In genomic region chr11:69849128-69849527, GRCm38 (mm10) we compare ENCODE assay signal across 19 mouse cellular contexts. TPM values are rescaled to one million over a fixed set of nuclear protein-coding genes. Genes with fewer than 3 reads are reported as not detected.
DNase-seq lines count a peak whose midpoint lies in the region; ATAC-seq and TF ChIP-seq lines count a peak whose summit lies in the region.
"Had no signal": no experiment of that assay in that cellular context is flagged by ENCODE, and none has a peak within 500 bp of the region (broad histone marks: within the 10 kb centered on the region; RNA-seq: fewer than 3 reads in every experiment).

No protein-coding gene starts in this region.

- peaks cover 52% of the 10 kb centered on the region for H3K36me3 ChIP-seq in kidney, embryonic 15.5 days
- peaks cover 56% of the 10 kb centered on the region for H3K36me3 ChIP-seq in liver, embryonic 12.5 days

- intact Hi-C loops in gastrocnemius, adult 2 months (cut with DNase I) = no loop called here
- intact Hi-C loops in gastrocnemius, postnatal 14 days (cut with DNase I; ENCODE audit: low total_unique reads) = loop anchor here (10.0 kb wide), 1 partner anchor 46 kb away; the partner anchor contains the start of gene Acap1

- 89% methylated on average over 9 of the region's 9 CpGs for WGBS in kidney, embryonic 15.5 days
- 75% methylated on average over 9 of the region's 9 CpGs for WGBS in liver, embryonic 12.5 days (ENCODE audit: insufficient replicate concordance)

- peak overlapping the region; percentile 17; the same call in 1 of the 2 replicates for H3K4me3 ChIP-seq in gastrocnemius, adult 2 months
- H3K4me3 ChIP-seq in kidney, embryonic 15.5 days (replicated peaks) = no peak overlapping the region
- no peak overlapping the region; the same call in 1 of the 2 replicates for H3K4me3 ChIP-seq in bone marrow macrophage, adult 2 months (ENCODE audit: insufficient read depth, low read length)
- H3K4me3 ChIP-seq in liver, embryonic 12.5 days = no peak overlapping the region
- H3K4me3 ChIP-seq: left cerebral cortex, adult 2 months had no signal

- H3K27me3 ChIP-seq in kidney, embryonic 15.5 days = no peaks in the 10 kb centered on the region
- H3K27me3 ChIP-seq in liver, embryonic 12.5 days (replicated peaks) = no peaks in the 10 kb centered on the region

- H3K4me2 ChIP-seq in kidney, embryonic 15.5 days = no peak overlapping the region
- H3K4me2 ChIP-seq in liver, embryonic 12.5 days = 0 out of 2 replicates have a peak overlapping the region, but pooled peaks have one; percentile 10
- H3K4me2 ChIP-seq: lung, embryonic 14.5 days had no signal

- H3K9ac ChIP-seq in kidney, embryonic 15.5 days = no peak overlapping the region
- 0 out of 2 replicates have a peak overlapping the region, but pooled peaks have one; percentile 8 for H3K9ac ChIP-seq in liver, embryonic 12.5 days
- H3K9ac ChIP-seq: lung, embryonic 14.5 days had no signal

- DNase-seq in gastrocnemius, adult 2 months = no peak
- DNase-seq in gastrocnemius, postnatal 14 days = no peak
- DNase-seq in kidney, postnatal 14 days = no peak
- no peak for DNase-seq in spleen, postnatal 36 days (ENCODE audit: low spot score in 2 of 2)
- DNase-seq in left cerebral cortex, adult 18-20 months (ENCODE audit: low spot score in 2 of 2) = no peak
- DNase-seq: adrenal gland, postnatal 14 days; B cell, adult 2 months; cerebellum, adult 11 months; embryo, embryonic 11 days; kidney, postnatal 4 days; lung, embryonic 14.5 days; thymus, postnatal 36 days had no signal

- H3K4me1 ChIP-seq in kidney, embryonic 15.5 days = peaks cover 37% of the 10 kb centered on the region
- H3K4me1 ChIP-seq in bone marrow macrophage, adult 2 months (ENCODE audit: control insufficient read depth, insufficient read depth, low read length) = peaks cover 27% of the 10 kb centered on the region
- H3K4me1 ChIP-seq in liver, embryonic 12.5 days = peaks cover 85% of the 10 kb centered on the region

- TF ChIP-seq CTCF in gastrocnemius, adult 2 months (IDR thresholded peaks at IDR 0.05) = no peak
- no peak for TF ChIP-seq CTCF in bone marrow macrophage, adult 2 months (IDR thresholded peaks at IDR 0.05; ENCODE audit: low read depth, low read length)

- peak overlapping the region; percentile 59; the same call in 1 of the 2 replicates for H3K27ac ChIP-seq in gastrocnemius, adult 2 months
- H3K27ac ChIP-seq in kidney, embryonic 15.5 days = peak overlapping the region; percentile 56; the same call in 1 of the 2 replicates
- H3K27ac ChIP-seq in bone marrow macrophage, adult 2 months (ENCODE audit: insufficient read depth, low read depth, low read length) = peak overlapping the region; percentile 65
- peak overlapping the region; percentile 99 for H3K27ac ChIP-seq in liver, embryonic 12.5 days
- H3K27ac ChIP-seq: left cerebral cortex, adult 2 months had no signal

- no peaks in the 10 kb centered on the region for H3K9me3 ChIP-seq in kidney, embryonic 15.5 days (replicated peaks)
- no peaks in the 10 kb centered on the region for H3K9me3 ChIP-seq in liver, embryonic 12.5 days (replicated peaks)

- TF ChIP-seq POLR2A in bone marrow macrophage, adult 2 months (IDR thresholded peaks at IDR 0.05; ENCODE audit: borderline replicate concordance, low read depth, low read length) = no peak

- ATAC-seq in kidney, embryonic 15.5 days (replicated peaks; ENCODE audit: low FRiP score) = no peak
- no peak for ATAC-seq in liver, embryonic 12.5 days

RNA-seq across cellular contexts. Expression of gene Plscr3, which starts 3.0 kb away (rescaled TPM):
- 10 to 100 TPM in 1 of 2 experiments, 1 to 10 TPM in 1; 9.6 to 13.0 TPM for total RNA-seq in gastrocnemius, adult 2 months (2021)
- 10 to 100 TPM; 16.5 to 22.4 TPM for total RNA-seq in gastrocnemius, postnatal 14 days (2021)
- 96.5 and 105 TPM in 2 replicates for polyA plus RNA-seq in kidney, embryonic 15.5 days (2015; fragmentation: Nextera tagmentation; extraction: Ambion mirVana)
- polyA plus RNA-seq in bone marrow macrophage, adult 2 months (2012; ENCODE audit: insufficient read depth, insufficient read length, missing spikeins) = 58.6 and 68.1 TPM in 2 replicates
- 37.0 and 37.7 TPM in 2 replicates for polyA plus RNA-seq in liver, embryonic 12.5 days (2016; fragmentation: Nextera tagmentation; extraction: Ambion mirVana)
- 10 to 100 TPM; 15.6 to 17.7 TPM for total RNA-seq in left cerebral cortex, adult 18-20 months (2021)

RNA-seq across cellular contexts. Expression of gene Tnk1, which starts 9.4 kb away (rescaled TPM):
- total RNA-seq in gastrocnemius, adult 2 months (2021) = under 1 TPM in 1 of 2 experiments, not detected in 1; 0.11 TPM
- total RNA-seq in gastrocnemius, postnatal 14 days (2021) = under 1 TPM in 1 of 2 experiments, not detected in 1; 0.10 TPM
- 5.8 and 7.3 TPM in 2 replicates for polyA plus RNA-seq in kidney, embryonic 15.5 days (2015; fragmentation: Nextera tagmentation; extraction: Ambion mirVana)
- not detected in 2 replicates for polyA plus RNA-seq in bone marrow macrophage, adult 2 months (2012; ENCODE audit: insufficient read depth, insufficient read length, missing spikeins)
- polyA plus RNA-seq in liver, embryonic 12.5 days (2016; fragmentation: Nextera tagmentation; extraction: Ambion mirVana) = 1.2 and 1.4 TPM in 2 replicates
- total RNA-seq in left cerebral cortex, adult 18-20 months (2021) = under 1 TPM in 1 of 2 experiments, not detected in 1; 0.14 TPM
- total RNA-seq: heart, adult 18-20 months; monocyte, adult 5-6 weeks; neutrophil, adult 5-6 weeks had no signal

RNA-seq across cellular contexts. Expression of gene Tmem256, which starts 10.8 kb away (rescaled TPM):
- 100 to 1,000 TPM; 144 to 165 TPM for total RNA-seq in gastrocnemius, adult 2 months (2021)
- 100 to 1,000 TPM; 104 to 108 TPM for total RNA-seq in gastrocnemius, postnatal 14 days (2021)
- polyA plus RNA-seq in kidney, embryonic 15.5 days (2015; fragmentation: Nextera tagmentation; extraction: Ambion mirVana) = 409 and 443 TPM in 2 replicates
- polyA plus RNA-seq in bone marrow macrophage, adult 2 months (2012; ENCODE audit: insufficient read depth, insufficient read length, missing spikeins) = 253 and 279 TPM in 2 replicates
- polyA plus RNA-seq in liver, embryonic 12.5 days (2016; fragmentation: Nextera tagmentation; extraction: Ambion mirVana) = 330 and 338 TPM in 2 replicates
- 100 to 1,000 TPM; 120 to 143 TPM for total RNA-seq in left cerebral cortex, adult 18-20 months (2021)

RNA-seq across cellular contexts. Expression of gene Nlgn2, which starts 11.5 kb away (rescaled TPM):
- 1 to 10 TPM; 2.3 to 2.7 TPM for total RNA-seq in gastrocnemius, adult 2 months (2021)
- 1 to 10 TPM; 6.8 to 7.4 TPM for total RNA-seq in gastrocnemius, postnatal 14 days (2021)
- 5.6 and 7.6 TPM in 2 replicates for polyA plus RNA-seq in kidney, embryonic 15.5 days (2015; fragmentation: Nextera tagmentation; extraction: Ambion mirVana)
- polyA plus RNA-seq in bone marrow macrophage, adult 2 months (2012; ENCODE audit: insufficient read depth, insufficient read length, missing spikeins) = 9.9 and 10.9 TPM in 2 replicates
- polyA plus RNA-seq in liver, embryonic 12.5 days (2016; fragmentation: Nextera tagmentation; extraction: Ambion mirVana) = 1.3 and 1.4 TPM in 2 replicates
- 100 to 1,000 TPM; 215 to 224 TPM for total RNA-seq in left cerebral cortex, adult 18-20 months (2021)
- total RNA-seq: neutrophil, adult 5-6 weeks had no signal

RNA-seq across cellular contexts. Expression of gene Spem1, which starts 27.1 kb away (rescaled TPM):
- not detected for total RNA-seq in gastrocnemius, adult 2 months (2021)
- not detected for total RNA-seq in gastrocnemius, postnatal 14 days (2021)
- 0.14 and 0.32 TPM in 2 replicates for polyA plus RNA-seq in kidney, embryonic 15.5 days (2015; fragmentation: Nextera tagmentation; extraction: Ambion mirVana)
- not detected in 2 replicates for polyA plus RNA-seq in bone marrow macrophage, adult 2 months (2012; ENCODE audit: insufficient read depth, insufficient read length, missing spikeins)
- polyA plus RNA-seq in liver, embryonic 12.5 days (2016; fragmentation: Nextera tagmentation; extraction: Ambion mirVana) = not detected in 2 replicates
- total RNA-seq in left cerebral cortex, adult 18-20 months (2021) = not detected
- total RNA-seq: adrenal gland, postnatal 14 days; heart, adult 18-20 months; monocyte, adult 5-6 weeks; neutrophil, adult 5-6 weeks had no signal
- polyA plus RNA-seq: lung, embryonic 14.5 days had no signal
